Mouse (Mus musculus) gastrocnemius, postnatal 25 days (tissue): ENCODE results near the gene Lasp1. TPM values are rescaled to one million over a fixed set of nuclear protein-coding genes. Genes with fewer than 3 reads are reported as not detected.
"Not testable (repeated sequence)": the region's sequence is repeated elsewhere in the genome, so short reads cannot be mapped to it uniquely, and the experiment has no call there.

Source experiments
- DNase-seq: peaks from one replicate; pipeline ENCODE4 v3.0.0; 2022
- long read RNA-seq, 2 experiments: library from polyadenylated mRNA; stranded (forward); transcript quantifications; one replicate each; pipeline ENCODE4 v2.0.0; 2021
- total RNA-seq, 2 experiments: library from RNA; stranded (reverse); gene quantifications; 1 replicate in 1 of 2; 2 replicates in 1 of 2; pipeline ENCODE4 v1.2.3; 2021

Lasp1 gene
- total RNA-seq = 10 to 100 TPM; 18.3 to 21.9 TPM
- long read RNA-seq, experiment 1, partial matches to known transcripts = 0 of 5 reads
- long read RNA-seq, experiment 1, other reads (novel, unspliced or antisense) = 4 of 5 reads
- long read RNA-seq, experiment 2, partial matches to known transcripts = 0 of 5 reads
- long read RNA-seq, experiment 2, other reads (novel, unspliced or antisense) = 2 of 5 reads

DNA sequence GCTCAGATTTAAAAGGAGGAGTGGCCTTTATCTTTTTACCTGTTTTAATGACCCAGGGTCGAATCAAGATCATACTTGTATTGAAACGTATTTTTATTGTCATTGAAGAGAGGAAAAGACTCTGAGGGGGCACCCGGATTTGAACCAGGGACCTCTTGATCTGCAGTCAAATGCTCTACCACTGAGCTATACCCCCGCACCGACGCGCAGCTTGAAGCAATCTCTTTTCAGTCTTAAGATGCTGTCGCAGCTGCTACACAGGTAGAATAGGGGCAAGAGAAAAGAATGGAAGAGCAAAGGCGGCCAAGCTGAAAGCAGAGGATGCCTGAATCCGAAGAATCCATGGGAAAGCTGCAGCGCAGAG is at the start of gene Lasp1:
Lasp1 (plus strand) TSS at position 219 of the 364 bp plus-strand sequence.
- peak; percentile 79 for DNase-seq

DNA sequence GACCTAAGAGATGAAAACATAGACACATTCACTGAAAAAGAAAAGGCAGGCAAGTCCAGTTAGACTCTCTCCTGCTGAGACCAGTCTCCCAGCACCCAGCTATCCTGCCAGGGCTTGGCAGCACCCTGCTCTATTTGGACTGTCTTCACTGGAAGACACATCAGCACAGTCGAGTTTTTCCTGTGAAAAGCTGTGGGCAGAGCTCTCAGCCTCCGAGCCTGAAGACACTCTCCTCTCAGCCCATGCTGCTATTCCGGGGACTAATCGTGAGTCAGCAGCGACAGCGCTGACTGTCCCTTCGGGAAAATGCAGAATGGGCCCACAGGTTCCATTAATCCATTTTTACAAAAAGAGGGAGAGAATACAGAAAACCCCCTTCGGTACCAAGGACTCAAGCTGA is 45.5 kb upstream of the Lasp1 start:
- no peak for DNase-seq

DNA sequence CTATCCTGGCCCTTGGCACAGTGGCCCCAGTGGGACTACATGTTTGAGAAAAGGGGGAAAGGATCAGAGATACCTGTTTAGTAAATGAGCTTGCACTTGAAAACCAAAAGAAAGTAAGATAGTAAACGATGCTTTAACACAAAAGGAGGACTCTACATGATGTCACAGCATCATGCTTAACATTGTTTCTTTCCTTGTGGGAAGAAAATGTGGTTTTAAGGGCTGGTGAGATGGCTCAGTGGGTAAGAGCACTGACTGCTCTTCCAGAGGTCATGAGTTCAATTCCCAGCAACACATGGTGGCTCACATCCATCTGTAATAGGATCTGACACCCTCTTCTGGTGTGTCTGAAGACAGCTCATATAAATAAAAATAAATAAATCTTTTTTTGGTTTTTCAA is 40.7 kb upstream of the Lasp1 start:
- DNase-seq = no peak

DNA sequence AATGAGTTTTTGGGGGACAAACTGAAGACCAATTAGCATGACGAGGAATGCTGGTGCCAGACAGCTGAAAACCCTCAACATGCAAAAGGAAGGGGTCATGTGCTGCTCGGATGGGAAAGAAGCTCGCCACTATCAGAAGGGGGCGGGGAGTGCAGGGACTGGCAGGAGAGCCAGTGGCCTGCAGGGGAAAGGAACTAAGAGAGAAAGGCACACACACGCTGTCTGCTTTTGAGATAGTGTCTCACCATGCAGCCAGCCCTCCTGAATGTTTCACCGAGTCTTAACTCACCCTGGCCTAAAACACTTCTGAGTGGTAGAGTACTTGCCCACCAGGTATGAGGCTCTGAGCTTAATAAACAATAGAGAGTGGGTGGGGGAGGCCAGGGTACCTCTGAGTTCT is 39.9 kb upstream of the Lasp1 start:
- DNase-seq = no peak

DNA sequence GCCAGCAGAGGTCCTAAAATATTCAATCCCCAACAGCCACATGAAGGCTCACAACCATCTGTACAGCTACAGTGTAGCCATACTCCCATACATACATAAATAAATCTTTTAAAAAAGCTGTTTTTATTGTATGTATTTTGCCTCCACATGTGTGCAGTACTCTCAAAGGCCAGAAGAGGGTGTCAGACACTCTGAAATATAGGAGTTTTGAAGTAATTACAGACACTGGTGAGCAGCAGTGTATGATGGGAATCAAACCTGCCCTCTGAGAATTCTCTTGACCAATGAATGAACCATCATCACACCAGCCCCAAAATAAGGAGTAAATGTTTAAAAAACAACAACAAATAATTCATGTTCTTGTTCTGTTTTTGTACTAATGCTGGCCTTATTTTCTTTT is 37.2 kb upstream of the Lasp1 start:
- no peak for DNase-seq

DNA sequence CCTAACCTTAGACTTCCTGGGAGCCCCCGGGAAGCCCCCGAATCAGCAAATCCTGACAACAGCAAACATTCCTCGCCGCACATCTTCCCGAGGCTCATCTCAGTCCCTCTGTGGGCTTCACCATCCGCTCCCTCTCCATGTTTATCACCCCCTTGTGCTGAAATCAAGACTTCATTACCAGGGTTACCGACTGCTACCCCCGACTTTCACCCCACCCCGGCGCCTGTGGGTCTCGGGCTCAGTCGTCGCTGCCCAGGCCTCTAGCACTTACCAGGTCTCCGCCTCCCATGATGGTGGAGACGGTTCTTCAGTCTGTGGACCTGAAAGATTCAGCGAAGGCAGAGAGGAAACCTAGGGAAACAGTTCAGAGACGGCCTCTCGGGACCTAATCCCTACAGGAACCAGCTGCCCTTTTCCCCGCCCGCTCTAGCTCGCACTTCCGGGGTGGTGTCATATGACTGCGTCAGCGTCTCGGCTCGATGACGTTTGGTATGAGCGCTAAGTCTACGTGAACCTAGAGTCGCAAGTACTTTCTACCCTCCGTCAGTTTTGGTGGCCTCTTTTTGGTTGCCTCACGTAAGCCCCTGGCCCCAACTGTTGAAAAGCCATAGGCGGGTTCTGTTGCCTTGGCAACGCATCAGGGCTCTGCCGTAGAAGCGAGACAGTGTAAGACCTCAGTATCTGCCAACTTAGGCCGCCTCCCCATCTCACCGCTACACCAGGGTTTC is 32.5 kb upstream of the Lasp1 start, which contains the start of gene Cwc25:
Cwc25 (minus strand) TSS at position 403 of the 728 bp plus-strand sequence.
- peak; percentile 90 for DNase-seq

DNA sequence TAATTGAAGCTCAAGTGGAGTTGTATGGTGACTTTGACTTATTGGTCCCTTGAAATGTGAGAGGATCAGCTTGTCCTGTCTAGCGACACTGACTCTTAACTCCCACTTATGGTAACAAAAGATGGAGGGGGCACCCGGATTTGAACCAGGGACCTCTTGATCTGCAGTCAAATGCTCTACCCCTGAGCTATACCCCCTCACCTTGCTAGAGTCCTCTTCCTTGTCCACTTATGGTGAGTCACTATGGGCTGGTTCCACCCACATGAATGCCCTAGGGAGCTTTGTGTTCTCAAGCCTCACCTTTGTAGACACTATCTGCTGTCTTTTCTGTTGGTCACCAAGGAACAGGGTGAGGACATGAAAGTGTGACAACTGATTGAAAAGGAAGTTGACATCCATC is 29.1 kb upstream of the Lasp1 start:
- no peak for DNase-seq

DNA sequence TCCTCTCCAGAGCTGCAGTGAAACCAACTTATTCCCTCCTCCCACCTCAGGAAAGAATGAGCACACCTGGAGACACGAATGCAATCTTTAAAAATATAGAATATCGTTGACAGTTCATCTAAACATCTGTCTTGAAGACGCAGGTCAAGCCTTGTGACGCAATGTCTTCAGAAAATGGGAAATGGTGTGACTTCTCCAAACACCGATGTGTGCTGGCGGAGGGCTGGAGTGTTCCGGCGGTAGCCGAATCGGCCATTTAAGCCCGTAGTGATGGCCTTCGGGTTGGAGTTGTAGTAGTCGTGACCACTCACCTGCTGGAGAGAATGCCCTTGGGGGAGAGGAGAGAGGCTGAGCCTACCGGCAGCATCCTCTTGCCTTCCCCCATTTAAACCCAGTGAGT is 27.4 kb upstream of the Lasp1 start:
- no peak for DNase-seq

DNA sequence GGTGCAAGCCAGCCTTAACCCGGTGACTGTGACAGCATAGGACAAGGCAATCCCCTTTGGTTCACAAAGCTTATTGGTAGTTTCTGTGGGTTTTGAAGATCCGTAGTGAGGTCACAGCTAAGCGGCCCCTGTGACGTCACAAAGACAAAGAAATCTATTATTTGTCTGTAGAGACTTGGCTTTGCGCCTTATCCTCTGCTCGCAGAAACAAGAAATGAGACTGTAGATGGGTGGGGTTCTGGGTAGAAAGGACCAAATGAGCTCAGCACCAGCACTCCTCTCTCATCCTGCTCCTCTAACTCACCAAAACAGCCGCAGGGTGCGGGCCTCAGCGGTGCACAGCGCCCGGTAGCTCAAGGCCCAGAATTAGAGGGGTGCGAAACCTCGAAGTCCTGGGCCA is 23.6 kb upstream of the Lasp1 start:
- DNase-seq = no peak

DNA sequence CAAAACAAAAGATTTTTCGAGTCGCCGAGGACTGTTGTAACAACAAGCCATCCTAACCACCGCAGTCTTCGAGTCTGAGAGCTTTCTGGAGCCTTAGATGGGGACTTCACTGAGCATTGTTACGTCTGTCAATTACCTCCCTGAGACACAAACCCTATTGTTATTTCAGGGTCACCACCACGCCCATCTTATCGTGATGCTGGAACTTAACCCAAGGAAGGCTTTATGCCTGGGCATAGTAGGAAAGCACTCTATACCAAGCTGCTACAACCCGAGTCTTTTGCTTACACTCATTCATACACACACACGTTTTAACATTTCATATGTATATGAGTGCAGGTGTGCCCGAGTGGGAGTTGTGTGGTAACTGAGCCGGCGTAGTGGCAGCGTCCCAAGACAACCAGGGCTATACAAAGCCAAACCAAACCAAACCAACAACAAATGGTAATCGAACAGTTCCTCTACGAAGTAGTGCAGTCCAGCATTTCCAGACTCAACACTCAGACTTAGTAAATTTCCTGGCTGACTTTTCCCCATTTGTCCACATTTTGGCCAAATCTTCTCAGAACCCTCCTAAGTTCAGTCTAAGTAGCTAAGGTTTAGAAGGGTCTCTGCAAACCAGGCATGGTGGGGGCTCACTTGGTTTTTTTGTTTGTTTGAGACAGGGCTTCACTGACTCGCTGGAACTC is 22.8 kb upstream of the Lasp1 start, which contains the start of gene 1700001P01Rik:
1700001P01Rik (minus strand) TSS at position 111 of the 689 bp plus-strand sequence.
- no peak for DNase-seq

DNA sequence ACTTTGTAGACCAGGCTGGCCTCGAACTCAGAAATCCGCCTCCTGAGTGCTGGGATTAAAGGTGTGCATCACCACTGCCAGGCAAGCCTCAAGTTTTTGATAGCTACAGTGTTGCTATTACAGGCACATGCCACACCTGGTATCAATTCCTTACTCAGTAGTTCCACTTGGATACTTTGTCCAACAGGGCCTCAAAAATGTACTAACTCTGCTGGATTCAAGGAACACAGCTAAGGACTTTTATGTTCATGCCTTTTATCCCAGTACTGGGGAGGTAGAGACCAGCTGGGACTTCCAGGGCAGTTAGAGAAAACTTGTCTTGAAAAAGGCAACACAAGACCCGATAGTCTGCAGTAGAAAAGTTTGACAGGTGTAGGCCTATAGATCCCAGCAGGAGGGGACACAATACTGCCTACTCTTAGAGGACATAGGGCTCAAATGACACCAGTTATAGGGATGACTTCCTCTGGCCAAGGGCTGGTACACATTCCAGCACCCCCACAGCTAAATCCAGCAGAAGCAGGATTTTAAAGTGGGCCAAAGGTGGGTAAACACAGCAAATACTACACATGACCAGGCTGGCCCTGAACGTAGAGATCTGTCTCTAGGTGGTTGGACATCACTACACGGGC is 22.2 kb upstream of the Lasp1 start:
- no peak for DNase-seq

DNA sequence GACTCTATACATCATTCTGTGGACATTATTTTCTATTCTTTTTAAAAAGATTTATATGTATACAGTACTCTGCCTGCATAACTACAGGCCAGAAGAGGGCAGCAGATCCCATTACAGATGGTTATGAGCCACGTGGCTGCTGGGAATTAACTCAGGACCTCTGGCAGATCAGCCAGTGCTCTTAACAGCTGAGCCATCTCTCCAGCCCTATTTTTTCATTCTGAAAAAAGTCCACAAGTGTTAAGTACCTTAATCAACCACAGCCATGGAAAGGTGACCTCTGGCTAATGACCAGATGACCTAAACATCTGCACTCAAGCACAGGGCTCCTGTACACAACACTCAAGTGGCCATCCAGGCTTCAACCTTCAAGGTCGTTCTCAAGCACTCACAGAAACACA is 21.7 kb upstream of the Lasp1 start:
- no peak for DNase-seq

DNA sequence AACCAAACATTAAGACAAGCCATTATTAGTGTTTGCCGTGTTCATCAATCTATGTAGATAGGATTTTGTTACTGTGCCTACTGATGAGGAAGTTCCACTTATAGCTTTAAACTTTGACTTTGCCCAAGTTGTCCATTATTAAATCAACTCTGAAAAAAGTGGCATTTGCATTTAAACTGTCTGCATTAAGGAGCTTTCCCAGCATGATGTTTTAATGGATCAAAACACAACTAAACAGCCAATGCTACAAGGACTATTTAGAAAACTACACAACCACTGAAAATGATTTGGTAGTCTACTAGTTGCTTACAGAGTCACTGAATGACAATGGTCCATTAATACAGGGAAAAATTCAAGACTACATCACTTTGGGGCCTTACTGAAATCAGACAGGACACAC is 19.9 kb upstream of the Lasp1 start:
- no peak for DNase-seq

DNA sequence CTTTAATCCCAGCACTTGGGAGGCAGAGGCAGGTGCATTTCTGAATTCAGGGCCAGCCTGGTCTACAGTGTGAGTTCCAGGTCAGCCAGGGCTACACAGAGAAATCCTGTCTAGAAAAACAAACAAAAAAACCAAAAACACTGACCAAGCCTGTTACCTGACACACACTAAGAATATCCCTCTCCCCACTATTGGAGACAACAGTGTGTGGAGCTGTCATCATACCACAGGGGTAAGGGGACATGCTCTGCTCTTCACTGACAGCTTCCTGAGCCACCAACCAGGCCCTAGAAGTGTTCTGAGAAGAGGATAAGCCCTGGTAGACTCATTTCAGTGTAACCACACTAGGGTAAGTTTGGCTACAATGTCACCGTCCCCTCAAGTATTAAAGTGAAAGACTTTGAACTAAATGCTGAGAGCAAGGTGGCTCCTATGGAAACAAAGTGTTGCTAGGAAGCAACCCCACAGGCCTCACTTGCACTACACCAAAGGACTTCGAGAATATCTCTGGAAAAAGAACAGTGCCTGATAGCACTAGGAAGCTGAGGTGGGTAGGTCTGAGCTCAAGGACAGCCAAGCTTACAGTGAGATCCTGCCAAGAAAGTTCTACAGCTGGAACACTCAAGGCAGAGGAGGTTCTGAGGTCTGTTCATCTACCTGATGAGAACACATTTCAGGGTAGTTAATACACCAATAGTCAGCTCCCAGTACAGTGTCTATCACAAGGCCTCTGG is 18.7 kb upstream of the Lasp1 start:
- DNase-seq = no peak

DNA sequence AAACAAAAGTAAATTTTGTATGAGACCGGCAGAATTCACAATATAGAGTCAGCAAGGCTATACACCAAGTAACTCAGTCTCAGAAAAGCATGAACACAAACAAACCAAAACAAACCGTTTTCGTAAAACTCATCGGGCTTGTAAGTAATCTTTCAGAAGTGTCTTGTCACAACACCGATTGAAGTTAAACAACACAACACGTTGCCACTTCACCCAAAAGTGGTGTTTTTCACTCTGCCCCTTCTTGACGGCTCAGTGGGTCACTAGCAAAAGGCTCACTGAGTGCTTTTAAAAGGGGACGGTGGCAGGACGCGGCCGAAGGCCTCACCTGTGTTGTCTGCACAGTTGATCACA is 17.3 kb upstream of the Lasp1 start:
- DNase-seq = no peak

DNA sequence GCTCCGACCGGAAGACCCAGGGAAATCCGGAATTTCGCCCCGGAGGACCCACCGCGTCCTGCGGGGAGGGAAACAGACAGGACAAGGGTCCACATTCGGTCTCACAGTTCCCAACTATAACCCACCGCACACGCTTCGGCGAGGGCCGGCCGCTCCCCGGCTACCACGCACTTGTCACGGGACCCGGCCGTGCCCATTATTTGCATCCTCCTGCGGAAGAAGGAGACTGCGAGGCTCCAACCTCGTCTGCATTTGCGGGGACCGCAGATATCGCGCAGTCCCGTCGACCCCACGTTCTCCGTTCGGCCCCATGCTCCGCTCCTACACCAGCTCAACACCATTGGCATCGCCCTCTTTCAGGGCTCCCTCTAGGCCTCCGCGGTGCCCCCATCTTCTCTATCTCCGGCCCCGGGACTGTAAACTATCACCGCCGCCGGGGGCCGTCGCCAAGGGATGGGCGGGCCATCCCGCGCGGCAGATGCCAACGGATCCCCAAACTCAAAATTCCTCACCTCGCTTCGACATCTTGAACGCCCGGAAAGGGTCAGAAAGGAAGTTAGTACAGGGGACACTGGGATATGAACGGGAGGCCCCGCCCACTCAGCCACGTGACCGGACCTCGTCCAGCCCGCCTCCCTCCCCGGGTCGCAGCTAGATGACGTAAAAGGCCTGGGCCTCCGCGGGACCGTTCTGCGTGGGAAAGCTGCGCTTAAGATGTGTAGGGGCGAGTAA is 16.8 kb upstream of the Lasp1 start, which contains the start of gene Rpl23:
Rpl23 (minus strand) TSS at position 606 of the 732 bp plus-strand sequence.
- DNase-seq = peak; percentile 98

DNA sequence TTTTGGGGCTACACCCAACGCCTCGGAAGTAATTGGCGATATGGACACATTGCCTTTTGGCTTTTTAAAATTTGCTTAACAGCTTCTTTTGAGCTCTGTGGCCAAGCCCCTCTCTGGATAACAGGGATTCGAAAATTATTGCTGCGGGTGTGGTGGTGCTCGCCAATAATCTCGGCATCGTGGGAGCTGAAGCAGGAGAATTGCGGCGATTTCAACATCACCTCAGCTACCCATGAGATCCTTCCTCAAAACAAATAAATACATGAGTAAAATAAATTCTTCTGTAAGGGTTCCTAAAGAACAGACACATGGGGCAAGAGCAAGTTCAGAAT is 16.3 kb upstream of the Lasp1 start:
- DNase-seq = no peak

DNA sequence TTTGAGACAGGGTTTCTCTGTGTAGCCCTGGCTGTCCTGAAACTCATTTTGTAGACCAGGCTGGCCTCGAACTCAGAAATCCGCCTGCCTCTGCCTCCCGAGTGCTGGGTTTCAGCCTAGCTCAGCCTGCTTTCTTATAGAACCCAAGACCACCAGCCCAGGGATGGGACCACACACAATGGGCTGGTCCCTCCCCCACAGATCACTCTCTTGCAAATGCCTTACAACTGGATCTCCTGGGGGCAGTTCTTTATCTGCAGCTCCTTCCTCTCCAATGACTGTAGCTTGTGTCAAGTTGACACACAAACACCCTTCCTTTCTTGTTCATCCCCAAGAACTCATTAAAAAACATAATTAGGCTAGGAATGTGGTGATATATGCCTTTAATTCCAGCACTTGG is 10.8 kb upstream of the Lasp1 start:
- DNase-seq = no peak

DNA sequence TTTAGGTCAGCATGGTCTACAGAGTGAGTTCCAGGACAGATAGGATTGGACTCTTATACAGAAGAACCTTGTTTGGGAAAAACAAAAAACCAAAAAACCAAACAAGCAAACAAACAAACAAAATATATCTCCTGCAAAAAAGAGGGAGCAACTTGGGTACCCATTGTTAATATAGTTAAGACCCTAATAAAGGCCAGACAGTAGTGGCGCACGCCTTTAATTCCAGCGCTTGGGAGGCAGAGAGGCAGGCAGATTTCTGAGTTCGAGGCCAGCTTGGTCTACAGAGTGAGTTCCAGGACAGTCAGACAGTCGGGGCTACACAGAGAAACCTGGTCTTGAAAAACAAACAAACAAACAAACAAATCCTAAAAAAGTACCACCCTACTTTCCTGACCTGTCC is 9.1 kb upstream of the Lasp1 start:
- DNase-seq = no peak

DNA sequence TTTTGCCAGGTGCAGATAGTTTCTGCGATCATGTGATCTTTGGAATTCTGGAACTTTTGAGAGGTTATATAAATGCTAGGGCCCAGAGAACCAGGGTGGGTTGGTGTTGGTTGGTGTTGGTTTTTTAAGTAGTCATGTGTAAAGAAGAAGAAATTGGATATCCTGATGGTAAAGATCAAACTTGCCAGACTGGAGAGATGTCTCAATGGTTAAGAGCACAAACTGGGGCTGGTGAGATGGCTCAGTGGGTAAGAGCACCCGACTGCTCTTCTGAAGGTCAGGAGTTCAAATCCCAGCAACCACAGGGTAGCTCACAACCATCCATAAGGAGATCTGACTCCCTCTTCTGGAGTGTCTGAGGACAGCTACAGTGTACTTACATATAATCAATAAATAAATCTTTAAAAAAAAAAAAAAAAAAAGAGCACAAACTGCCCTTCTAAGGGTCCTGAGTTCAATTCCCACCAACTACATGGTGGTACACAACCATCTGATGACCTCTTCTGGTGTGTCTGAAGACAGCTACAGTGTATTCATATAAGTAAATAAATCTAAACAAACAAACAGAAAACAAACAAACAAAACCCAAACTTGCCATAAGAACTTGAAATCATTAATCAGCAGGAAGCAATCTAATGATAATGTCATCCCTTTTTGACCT is 7.9 kb upstream of the Lasp1 start:
- DNase-seq = not testable (repeated sequence)

DNA sequence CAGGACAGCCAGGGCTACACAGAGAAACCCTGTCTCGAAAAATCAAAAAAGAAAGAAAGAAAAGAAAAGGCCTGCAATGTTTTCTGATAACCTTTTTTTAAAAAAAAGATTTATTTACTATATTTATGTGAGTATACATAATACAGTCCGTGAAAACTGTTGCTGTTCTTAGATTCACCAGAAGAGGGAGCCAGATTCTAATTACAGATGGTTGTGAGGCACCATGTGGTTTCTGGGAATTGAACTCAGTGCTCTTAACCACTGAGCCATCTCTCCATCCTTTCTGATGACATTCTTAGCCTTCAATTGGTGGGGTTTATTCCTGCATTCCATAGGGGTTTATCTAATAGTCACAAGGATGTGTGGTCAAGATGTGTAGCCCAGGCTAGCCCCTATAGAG is 5.6 kb upstream of the Lasp1 start:
- DNase-seq = no peak
